Mouse (Mus musculus) liver, embryonic 16.5 days (tissue): ENCODE measurements around the gene Arpc2. TPM values are rescaled to one million over a fixed set of nuclear protein-coding genes. Genes with fewer than 3 reads are reported as not detected.

ENCODE experiments used
- ATAC-seq: fragments of 200-750 bp; cut with Nextera tagmentation; 2 replicates; pipeline ENCODE4 v1.8.0; 2017; ENCODE audit warnings: low read depth, mild to moderate bottlenecking, moderate number of reproducible peaks, moderate library complexity
- H3K27ac ChIP-seq: fragments of 300-500 bp; sonication (generic); 2 replicates; pipeline ENCODE4 v1.5.1; 2014; ENCODE audit warnings: mild to moderate bottlenecking, low read length
- H3K27me3 ChIP-seq: fragments of 300-500 bp; sonication (generic); 2 replicates; pipeline ENCODE4 v1.6.1; 2014; ENCODE audit warnings: low read depth, low read length, mixed read lengths; ENCODE audit not compliant: control insufficient read depth, insufficient read depth
- H3K36me3 ChIP-seq: fragments of 300-500 bp; sonication (generic); 2 replicates; pipeline ENCODE4 v1.6.1; 2014; ENCODE audit warnings: mild to moderate bottlenecking; ENCODE audit not compliant: control insufficient read depth, insufficient read depth
- H3K4me1 ChIP-seq: fragments of 300-500 bp; sonication (generic); 2 replicates; pipeline ENCODE4 v1.6.1; 2014; ENCODE audit warnings: low read depth, low read length, mixed read lengths; ENCODE audit not compliant: control insufficient read depth
- H3K4me2 ChIP-seq: fragments of 300-500 bp; sonication (generic); 2 replicates; pipeline ENCODE4 v1.6.1; 2014; ENCODE audit warnings: low read depth, low read length, mixed read lengths
- H3K4me3 ChIP-seq: fragments of 300-500 bp; sonication (generic); 2 replicates; pipeline ENCODE4 v1.5.1; 2014; ENCODE audit warnings: low read depth, mild to moderate bottlenecking, low read length
- H3K9ac ChIP-seq: fragments of 300-500 bp; sonication (generic); 2 replicates; pipeline ENCODE4 v1.6.1; 2014; ENCODE audit warnings: low read depth, low read length
- H3K9me3 ChIP-seq: fragments of 300-500 bp; sonication (generic); replicated peaks from 2 replicates; pipeline ENCODE4 v1.6.1; 2016; ENCODE audit warnings: low read length; ENCODE audit not compliant: control insufficient read depth
- WGBS: fragments of 180-500 bp; shearing (Covaris S2); extraction: QIAGEN DNeasy Blood & Tissue Kit; methylation state at CpG from one replicate; pipeline ENCODE4 v1.1.7; 2014; ENCODE audit not compliant: insufficient replicate concordance; 5-methylcytosine and 5-hydroxymethylcytosine counted together
- polyA plus RNA-seq: library from polyadenylated mRNA; unstranded; fragments of >200 nt; fragmentation: Nextera tagmentation; extraction: Ambion mirVana; gene quantifications from 2 replicates; pipeline ENCODE4 v1.2.1, GENCODE M21; 2015

Arpc2 gene
- 181 and 187 TPM in 2 replicates for polyA plus RNA-seq

GRCm38 (mm10) chr1:74235938-74236589 is at the start of gene Arpc2:
Arpc2 (plus strand) TSS chr1:74236084.
- Histone ChIP-seq H3K27me3 (no peaks in the 10 kb centered on the region), H3K4me3 (peak within 1 kb of the TSS; percentile 98), H3K9ac (peak within 1 kb of the TSS; percentile 99), H3K9me3 (no peaks in the 10 kb centered on the region), H3K27ac (peak within 1 kb of the TSS; percentile 97), H3K4me1 (peaks cover 43% of the 10 kb centered on the region), H3K4me2 (peak within 1 kb of the TSS; percentile 98), H3K36me3 (no peaks in the 10 kb centered on the region)
- 4% methylated on average over 44 of the region's 55 CpGs for WGBS
- peak; percentile 96 for ATAC-seq

DNA sequence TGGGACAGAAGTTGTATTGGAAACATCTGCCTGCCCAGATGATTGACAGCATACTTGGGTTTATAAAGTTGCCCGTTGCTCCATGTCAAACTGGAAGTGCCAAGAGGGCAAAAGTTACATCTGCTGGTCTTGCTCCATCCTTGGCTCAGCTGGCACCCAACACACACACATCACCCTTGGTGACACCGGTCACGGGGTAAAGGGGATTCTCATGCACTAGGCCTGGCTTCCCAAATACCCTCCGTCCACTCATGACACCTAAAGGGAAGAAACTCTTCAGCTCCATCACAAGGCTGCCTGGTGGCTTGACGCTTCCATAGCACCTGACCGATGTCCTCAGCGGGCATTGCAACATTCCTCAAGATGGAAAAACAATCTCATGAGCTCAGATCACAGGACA is 45.4 kb upstream of the Arpc2 start:
- 73% methylated on average over 7 of the region's 7 CpGs for WGBS
- no peaks in the 10 kb centered on the region for H3K9me3 ChIP-seq
- no peaks in the 10 kb centered on the region for H3K27me3 ChIP-seq
- no peak overlapping the region for H3K27ac ChIP-seq
- H3K4me1 ChIP-seq: no peaks in the 10 kb centered on the region
- no peak for ATAC-seq
- no peak overlapping the region for H3K4me2 ChIP-seq
- no peaks in the 10 kb centered on the region for H3K36me3 ChIP-seq
- no peak overlapping the region for H3K9ac ChIP-seq
- H3K4me3 ChIP-seq: no peak overlapping the region

GRCm38 (mm10) chr1:74192711-74193110 is 43.2 kb upstream of the Arpc2 start:
- Histone ChIP-seq H3K4me2 (no peak overlapping the region), H3K36me3 (no peaks in the 10 kb centered on the region), H3K9me3 (no peaks in the 10 kb centered on the region), H3K27ac (no peak overlapping the region), H3K4me3 (no peak overlapping the region), H3K27me3 (no peaks in the 10 kb centered on the region), H3K9ac (no peak overlapping the region), H3K4me1 (peaks cover under 1% of the 10 kb centered on the region; the same call in 1 of the 2 replicates)
- ATAC-seq: no peak
- WGBS: 55% methylated on average over 2 of the region's 2 CpGs

- H3K4me1 ChIP-seq: peaks cover 3% of the 10 kb centered on the region
- H3K36me3 ChIP-seq: no peaks in the 10 kb centered on the region
- ATAC-seq: no peak
- H3K27ac ChIP-seq: no peak within 1 kb of the TSS
- no peak within 1 kb of the TSS for H3K4me3 ChIP-seq
- no peak within 1 kb of the TSS for H3K9ac ChIP-seq
- 41% methylated on average over 8 of the region's 8 CpGs for WGBS
- H3K9me3 ChIP-seq: no peaks in the 10 kb centered on the region
- no peak within 1 kb of the TSS for H3K4me2 ChIP-seq
- H3K27me3 ChIP-seq: no peaks in the 10 kb centered on the region
Measured at GRCm38 (mm10) chr1:74194445-74194844, 41.4 kb upstream of the Arpc2 start, which contains the start of gene Cxcr1. Cxcr1 (minus strand) TSS chr1:74194631.

DNA sequence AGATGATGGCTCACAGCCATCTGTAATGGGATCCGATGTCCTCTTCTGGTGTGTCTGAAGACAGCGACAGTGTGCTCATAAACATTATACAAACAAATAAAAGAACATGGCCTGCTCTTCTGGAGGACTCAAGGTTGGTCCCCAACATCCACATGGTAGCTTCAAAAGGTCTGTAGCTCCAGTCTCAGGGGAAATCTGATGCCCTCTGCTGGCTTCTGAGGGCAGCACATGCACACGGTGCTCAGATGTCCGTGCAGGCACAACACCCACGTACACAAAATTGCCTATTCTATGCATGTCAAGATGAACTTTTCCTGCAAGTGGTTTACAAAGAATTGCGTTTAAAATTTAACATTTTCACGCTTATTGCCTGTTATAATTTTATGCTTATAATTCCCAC is 39.9 kb upstream of the Arpc2 start:
- H3K4me3 ChIP-seq: no peak overlapping the region
- H3K27me3 ChIP-seq: no peaks in the 10 kb centered on the region
- 26% methylated on average over 7 of the region's 7 CpGs for WGBS
- no peak overlapping the region for H3K4me2 ChIP-seq
- no peaks in the 10 kb centered on the region for H3K36me3 ChIP-seq
- H3K27ac ChIP-seq: peak overlapping the region; percentile 74
- H3K9ac ChIP-seq: no peak overlapping the region
- no peaks in the 10 kb centered on the region for H3K9me3 ChIP-seq
- H3K4me1 ChIP-seq: peaks cover 5% of the 10 kb centered on the region
- no peak for ATAC-seq

- Histone ChIP-seq H3K4me2 (peak overlapping the region; percentile 30; the same call in 1 of the 2 replicates), H3K9ac (no peak overlapping the region), H3K27ac (peak overlapping the region; percentile 79), H3K4me1 (peaks cover 5% of the 10 kb centered on the region), H3K4me3 (no peak overlapping the region), H3K27me3 (no peaks in the 10 kb centered on the region), H3K9me3 (no peaks in the 10 kb centered on the region), H3K36me3 (no peaks in the 10 kb centered on the region)
- 56% methylated on average over 17 of the region's 17 CpGs for WGBS
- peak; percentile 81 for ATAC-seq
Measured at GRCm38 (mm10) chr1:74196621-74197419, 39.1 kb upstream of the Arpc2 start.

DNA sequence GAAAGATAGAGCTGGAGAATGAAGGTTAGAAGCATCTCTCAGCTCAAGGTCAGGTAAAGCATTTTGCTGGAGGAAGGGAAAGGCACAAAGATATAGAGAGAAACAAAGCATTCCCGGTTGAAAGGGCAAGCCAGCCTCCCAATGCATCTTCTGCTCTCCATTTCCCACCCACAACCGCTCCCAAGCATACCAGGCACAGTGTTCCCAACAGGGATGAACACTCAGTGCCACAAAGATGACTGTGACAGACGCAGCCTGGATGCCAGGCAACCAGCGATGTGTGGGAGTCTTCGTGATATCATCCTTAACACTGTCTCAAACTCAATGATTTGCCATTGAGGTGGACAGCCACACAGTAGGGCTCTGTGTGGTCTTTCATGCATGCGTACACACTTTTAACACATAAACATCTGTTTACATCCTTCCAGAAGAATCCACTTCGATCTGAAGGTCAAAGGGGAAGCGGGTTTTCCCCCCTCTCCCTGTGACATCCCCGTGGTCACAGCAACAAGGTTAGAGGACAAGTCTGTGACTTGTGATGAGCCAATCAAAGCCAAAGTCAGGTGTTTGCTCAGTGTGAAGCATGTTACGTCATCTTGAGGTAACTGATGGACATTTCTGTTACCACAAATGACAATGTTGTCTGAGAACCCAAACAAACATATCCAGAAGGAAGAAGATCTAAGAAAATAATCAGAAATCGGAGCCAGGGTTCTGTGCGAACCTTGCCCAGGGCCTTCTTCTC is 38.0 kb upstream of the Arpc2 start:
- H3K27me3 ChIP-seq: no peaks in the 10 kb centered on the region
- H3K4me3 ChIP-seq: no peak overlapping the region
- H3K9ac ChIP-seq: no peak overlapping the region
- ATAC-seq: no peak
- H3K36me3 ChIP-seq: no peaks in the 10 kb centered on the region
- no peak overlapping the region for H3K4me2 ChIP-seq
- WGBS: 56% methylated on average over 12 of the region's 12 CpGs
- no peaks in the 10 kb centered on the region for H3K9me3 ChIP-seq
- H3K4me1 ChIP-seq: peaks cover 5% of the 10 kb centered on the region
- 0 out of 2 replicates have a peak overlapping the region, but pooled peaks have one; percentile 48 for H3K27ac ChIP-seq

- Histone ChIP-seq H3K27ac (peak overlapping the region; percentile 41; the same call in 1 of the 2 replicates), H3K4me2 (no peak overlapping the region), H3K27me3 (no peaks in the 10 kb centered on the region), H3K9ac (no peak overlapping the region), H3K9me3 (no peaks in the 10 kb centered on the region), H3K36me3 (no peaks in the 10 kb centered on the region), H3K4me3 (no peak overlapping the region), H3K4me1 (peaks cover 5% of the 10 kb centered on the region)
- ATAC-seq: no peak
- 61% methylated on average over 8 of the region's 8 CpGs for WGBS
Measured at GRCm38 (mm10) chr1:74199046-74199445, 36.8 kb upstream of the Arpc2 start.
